ENCODE assay signal across 12 mouse cellular contexts in genomic region chr5:3497505-3497925, GRCm38 (mm10). TPM values are rescaled to one million over a fixed set of nuclear protein-coding genes. Genes with fewer than 3 reads are reported as not detected.
DNase-seq lines count a peak whose midpoint lies in the region; ATAC-seq and TF ChIP-seq lines count a peak whose summit lies in the region.
"Had no signal": no experiment of that assay in that cellular context is flagged by ENCODE, and none has a peak within 500 bp of the region (broad histone marks: within the 10 kb centered on the region; RNA-seq: fewer than 3 reads in every experiment).

No protein-coding gene starts in this region.

- intact Hi-C loops in gastrocnemius, adult 2 months (cut with DNase I), result no loop called here

- peak; percentile 50 for DNase-seq in 3134 (ENCODE audit: extremely low read depth, insufficient read length, low spot score)
- peak; percentile 98 for DNase-seq in 416B (ENCODE audit: low read depth)
- DNase-seq in gastrocnemius, adult 2 months, result no peak
- DNase-seq in layer of hippocampus, adult 8-10 months (ENCODE audit: low spot score in 2 of 2), result no peak
- DNase-seq in right cerebral cortex, postnatal 4 days, result no peak
- DNase-seq: cerebellum, adult 9-10 months; heart, postnatal 4 days had no signal

- H3K4me3 ChIP-seq in bone marrow, adult 2 months (replicated peaks; ENCODE audit: control insufficient read depth, low read depth, low read length), result no peak overlapping the region
- no peak overlapping the region for H3K4me3 ChIP-seq in gastrocnemius, adult 2 months
- H3K4me3 ChIP-seq: embryonic facial prominence, embryonic 10.5 days; heart, embryonic 10.5 days had no signal

- TF ChIP-seq CTCF in bone marrow, adult 2 months (IDR thresholded peaks at IDR 0.05; ENCODE audit: control insufficient read depth, insufficient read depth, low read length), result no peak
- TF ChIP-seq CTCF in gastrocnemius, adult 2 months (IDR thresholded peaks at IDR 0.05), result no peak

- H3K4me1 ChIP-seq in bone marrow, adult 2 months (ENCODE audit: control insufficient read depth, insufficient read depth, low read length), result peaks cover 12% of the 10 kb centered on the region

- 6% methylated on average over 5 of the region's 5 CpGs for WGBS in bone marrow, adult 2 months

- TF ChIP-seq POLR2A in bone marrow, adult 2 months (IDR thresholded peaks at IDR 0.05; ENCODE audit: borderline replicate concordance, control insufficient read depth, low read depth, low read length), result no peak

- peak overlapping the region; percentile 3; the same call in 1 of the 2 replicates for H3K27ac ChIP-seq in bone marrow, adult 2 months (ENCODE audit: control insufficient read depth, insufficient read depth, low read depth, low read length, poor library complexity)
- no peak overlapping the region for H3K27ac ChIP-seq in gastrocnemius, adult 2 months
- H3K27ac ChIP-seq: embryonic facial prominence, embryonic 10.5 days; heart, embryonic 10.5 days had no signal

- ATAC-seq in megakaryocyte progenitor cell, adult 5-6 weeks (replicated peaks; ENCODE audit: poor library complexity), result peak; percentile 58
- ATAC-seq: intestine, postnatal 0 days had no signal

RNA-seq across cellular contexts. Expression of gene Fam133b, which starts 46.1 kb away (rescaled TPM):
- 34.4 and 35.2 TPM in 2 replicates for polyA plus RNA-seq in bone marrow, adult 2 months (2011; ENCODE audit: insufficient read depth, insufficient read length, low replicate concordance, missing spikeins)
- total RNA-seq in megakaryocyte progenitor cell, adult 5-6 weeks (2015), result 82.1 and 105 TPM in 2 replicates
- 98.5 and 129 TPM in 2 replicates for total RNA-seq in megakaryocyte progenitor cell, adult 5-6 weeks (2017)
- 10 to 100 TPM; 14.5 to 15.7 TPM for total RNA-seq in gastrocnemius, adult 2 months (2021)
- total RNA-seq in layer of hippocampus, adult 8-10 months (2022), result 10 to 100 TPM; 40.5 to 47.3 (median 45.4) TPM

Comparison
In these comparisons a context has a peak if more than half of its experiments do, and no peak if none do; other contexts are left out.
1. DNase-seq: peak in 3134 (single experiment) and 416B (single experiment); none in gastrocnemius, adult 2 months (single experiment), layer of hippocampus, adult 8-10 months (0 of 2) and right cerebral cortex, postnatal 4 days (single experiment).